Mouse (Mus musculus) yolk sac, embryonic 10.5 days (tissue): ENCODE measurements around the gene Hdgfl2.

Experiments
- DNase-seq: peaks from one replicate; pipeline ENCODE4 v3.0.0-alpha.2; 2017; ENCODE audit warnings: low spot score

Hdgfl2 gene

DNA sequence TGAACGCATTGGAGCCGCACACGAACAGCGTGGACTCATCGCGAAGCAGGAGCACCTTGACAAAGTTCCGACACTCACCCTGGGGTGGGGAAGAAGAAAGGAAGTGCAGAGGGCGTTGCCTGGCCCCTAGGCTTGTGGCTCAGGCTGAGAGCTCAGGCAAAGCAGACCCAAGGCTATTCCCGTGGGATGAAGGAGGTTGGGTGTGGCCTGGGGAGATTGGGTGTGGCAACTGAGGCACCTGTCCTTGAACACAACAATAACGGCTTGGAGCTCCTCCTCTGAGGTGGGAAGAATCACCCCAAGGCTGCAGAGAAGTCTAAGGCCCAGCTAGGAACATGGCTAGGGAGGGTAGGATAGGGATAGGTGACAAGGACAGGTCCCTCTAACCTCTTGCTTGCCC is 51.7 kb downstream of the Hdgfl2 start:
- no peak for DNase-seq

DNA sequence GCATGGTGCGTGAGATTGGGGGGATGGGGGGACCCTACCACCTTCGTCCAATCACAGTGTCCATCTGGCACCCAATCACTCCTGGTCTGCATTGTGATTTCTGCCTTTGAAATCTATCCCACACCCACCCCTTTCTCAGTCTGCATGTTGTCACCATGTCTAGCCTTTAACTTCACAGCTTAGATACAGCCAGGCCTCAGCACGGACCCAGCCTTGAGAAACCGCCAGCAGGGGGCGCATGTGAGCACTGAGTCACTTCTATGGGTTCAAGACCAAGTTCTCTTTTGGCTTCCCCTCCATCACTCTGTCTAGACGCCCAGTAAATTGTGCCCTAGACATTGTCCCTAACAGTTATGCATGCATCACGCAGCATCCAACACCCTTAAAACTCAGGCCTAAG is 52.4 kb downstream of the Hdgfl2 start:
- DNase-seq: no peak

DNA sequence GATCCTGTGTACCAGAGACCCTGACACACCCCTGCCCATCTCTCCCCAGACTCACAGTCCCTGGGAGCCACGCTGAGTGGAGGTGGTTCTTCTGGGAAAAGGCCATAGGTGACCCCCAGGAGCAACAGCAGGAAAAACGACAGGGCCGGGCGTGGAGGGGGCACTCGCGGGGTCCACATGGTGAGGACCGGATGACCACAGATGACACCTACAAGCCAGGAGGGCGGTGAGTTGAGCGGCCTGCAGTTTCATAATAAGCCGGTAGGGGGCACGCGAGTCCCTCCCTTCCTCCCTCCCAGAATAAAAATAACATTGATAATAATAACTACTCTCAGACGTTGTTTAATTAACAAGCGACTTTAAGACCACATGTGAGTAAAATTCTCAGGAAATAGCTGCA is 53.2 kb downstream of the Hdgfl2 start:
- DNase-seq: no peak

DNA sequence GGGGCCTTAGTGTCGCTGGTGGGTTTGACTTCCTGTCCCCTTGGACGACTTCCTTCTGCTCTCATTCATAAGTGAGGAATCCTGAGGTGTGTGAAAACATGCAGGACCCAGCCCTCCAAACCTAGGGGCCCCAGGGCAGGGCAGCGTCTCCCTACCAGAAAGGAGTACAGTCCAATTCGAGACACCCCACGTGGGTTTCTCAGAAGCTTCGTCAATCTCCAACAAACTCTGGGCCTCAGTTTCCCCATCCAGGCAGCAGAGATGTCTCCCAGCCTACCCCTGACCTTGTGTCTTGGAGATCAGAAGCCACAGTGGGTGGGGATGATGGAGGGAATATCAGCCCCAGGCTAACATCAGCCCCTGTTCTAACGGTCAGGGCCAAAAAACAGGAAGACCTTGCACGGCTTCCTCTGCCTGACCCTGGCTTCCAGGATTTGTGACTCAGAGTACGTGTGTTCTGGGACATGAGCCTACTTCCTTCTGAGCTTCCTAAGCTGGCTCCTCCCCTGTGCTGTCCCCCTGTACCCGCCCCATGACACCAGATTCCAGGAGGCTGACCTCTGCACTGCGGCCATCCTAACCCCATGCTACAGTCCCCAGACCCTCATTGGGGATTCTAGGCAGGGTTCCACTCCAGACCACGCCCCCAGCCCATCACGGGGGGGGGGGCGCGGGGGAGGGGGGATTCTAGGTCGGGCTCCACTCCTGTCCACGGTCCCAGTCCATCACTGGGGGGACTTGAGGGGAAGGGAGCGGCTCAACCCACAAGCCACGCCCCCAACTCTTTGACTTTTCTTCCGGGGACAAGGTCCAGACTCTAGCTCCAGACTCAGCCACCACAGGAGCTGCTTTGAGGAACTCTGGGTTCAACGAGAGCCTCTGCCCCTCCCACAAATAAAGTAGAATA is 54.3 kb downstream of the Hdgfl2 start:
- DNase-seq: peak; percentile 94

DNA sequence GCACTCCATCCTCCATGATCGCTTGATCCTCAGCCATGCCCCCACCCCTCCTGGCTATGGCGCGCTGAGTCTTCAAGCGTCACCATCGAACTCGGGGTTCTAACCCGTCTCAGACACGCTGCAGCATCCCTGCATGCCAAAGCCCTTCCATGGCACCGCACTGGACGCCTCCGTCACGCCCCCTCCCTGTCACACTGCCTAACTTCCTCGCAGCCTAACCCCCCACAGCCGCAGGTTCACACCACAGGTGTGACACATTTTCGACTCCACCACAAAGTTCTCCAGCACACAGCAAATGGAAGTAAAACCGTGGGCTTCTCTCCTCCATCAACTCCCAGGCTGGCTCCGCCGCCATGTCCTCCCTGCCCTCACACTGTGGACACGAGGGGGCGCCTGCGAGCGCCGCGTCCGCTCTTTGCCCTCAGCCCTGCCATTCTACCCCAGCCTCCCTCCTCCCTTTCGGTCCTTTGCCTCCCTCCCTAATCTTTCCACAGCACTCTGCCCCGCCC is 55.1 kb downstream of the Hdgfl2 start:
- DNase-seq: peak; percentile 43

DNA sequence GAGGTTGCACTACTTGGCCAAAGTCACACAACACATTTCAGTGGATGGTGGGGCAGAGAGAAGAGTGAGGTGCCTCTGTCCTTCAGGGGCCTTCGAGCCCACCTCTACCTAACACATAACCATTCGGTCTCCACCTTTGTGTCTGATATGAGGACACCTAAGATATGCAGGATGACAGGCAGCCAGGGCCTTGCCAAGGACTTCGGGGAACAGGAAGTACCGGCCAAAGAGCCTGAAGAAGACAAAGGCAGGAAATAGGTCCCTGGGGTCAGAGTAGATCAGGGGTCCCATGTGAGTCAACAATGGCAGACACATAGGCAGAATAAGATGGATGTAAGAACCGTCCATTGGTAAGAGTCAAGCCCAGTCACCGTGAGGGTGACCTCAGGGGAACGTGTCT is 57.1 kb downstream of the Hdgfl2 start:
- DNase-seq: no peak

DNA sequence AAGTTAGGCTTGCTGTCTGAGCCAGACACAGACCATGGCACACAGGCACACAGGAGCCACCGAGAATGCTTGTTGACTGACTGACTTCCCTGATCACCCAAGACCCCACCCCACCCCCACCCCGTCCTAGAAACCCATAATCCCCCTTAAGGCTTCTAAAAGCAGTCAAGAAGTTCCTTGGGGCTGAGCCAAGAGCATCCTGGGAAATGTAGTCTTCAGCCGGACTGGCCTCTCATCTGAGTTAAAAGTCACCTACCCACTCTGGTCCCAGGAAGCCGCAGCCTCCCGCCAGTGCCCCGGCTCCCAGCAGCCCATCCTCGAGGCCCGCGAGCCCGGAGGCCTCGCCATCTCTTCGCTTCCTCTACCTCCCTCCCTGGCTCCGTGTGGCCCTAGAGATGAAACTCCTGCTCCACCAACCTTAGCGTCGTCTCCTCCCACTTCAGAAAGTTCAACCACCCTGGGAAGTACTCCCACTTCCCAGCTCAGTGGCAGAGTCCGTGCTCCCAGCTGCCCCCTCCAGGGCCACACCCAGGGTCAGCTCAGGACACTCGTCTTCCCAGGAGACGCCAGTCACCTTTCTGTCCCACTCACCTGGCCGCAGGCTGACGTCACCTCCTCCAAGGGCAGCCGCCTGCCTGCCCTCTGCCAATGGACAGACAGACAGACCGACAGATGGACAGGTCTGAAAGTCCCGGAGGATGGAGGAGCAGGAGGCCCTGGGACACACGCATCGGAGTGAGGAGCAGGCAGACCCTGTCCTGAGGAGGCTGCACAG is 58.6 kb downstream of the Hdgfl2 start:
- DNase-seq: no peak

DNA sequence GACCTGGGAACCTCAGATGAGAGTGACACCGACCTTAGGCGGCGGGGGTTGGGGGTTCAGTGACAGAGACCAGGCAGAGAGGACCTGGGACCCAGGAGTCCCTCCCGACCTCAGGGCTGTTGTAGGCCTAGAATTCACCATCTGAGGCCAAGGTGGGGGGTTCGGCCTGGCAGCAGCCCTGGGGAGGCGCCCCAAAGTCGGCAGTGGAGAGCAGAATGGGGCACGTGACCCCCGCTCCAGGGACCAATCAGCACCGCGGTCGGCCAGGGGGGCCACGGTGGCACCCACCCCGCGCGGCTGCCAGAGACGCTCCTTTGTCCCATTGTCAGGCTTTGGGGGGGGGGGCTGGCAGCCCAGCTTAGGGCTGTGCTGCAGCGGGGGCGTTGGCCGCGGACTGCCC is 59.9 kb downstream of the Hdgfl2 start:
- no peak for DNase-seq

DNA sequence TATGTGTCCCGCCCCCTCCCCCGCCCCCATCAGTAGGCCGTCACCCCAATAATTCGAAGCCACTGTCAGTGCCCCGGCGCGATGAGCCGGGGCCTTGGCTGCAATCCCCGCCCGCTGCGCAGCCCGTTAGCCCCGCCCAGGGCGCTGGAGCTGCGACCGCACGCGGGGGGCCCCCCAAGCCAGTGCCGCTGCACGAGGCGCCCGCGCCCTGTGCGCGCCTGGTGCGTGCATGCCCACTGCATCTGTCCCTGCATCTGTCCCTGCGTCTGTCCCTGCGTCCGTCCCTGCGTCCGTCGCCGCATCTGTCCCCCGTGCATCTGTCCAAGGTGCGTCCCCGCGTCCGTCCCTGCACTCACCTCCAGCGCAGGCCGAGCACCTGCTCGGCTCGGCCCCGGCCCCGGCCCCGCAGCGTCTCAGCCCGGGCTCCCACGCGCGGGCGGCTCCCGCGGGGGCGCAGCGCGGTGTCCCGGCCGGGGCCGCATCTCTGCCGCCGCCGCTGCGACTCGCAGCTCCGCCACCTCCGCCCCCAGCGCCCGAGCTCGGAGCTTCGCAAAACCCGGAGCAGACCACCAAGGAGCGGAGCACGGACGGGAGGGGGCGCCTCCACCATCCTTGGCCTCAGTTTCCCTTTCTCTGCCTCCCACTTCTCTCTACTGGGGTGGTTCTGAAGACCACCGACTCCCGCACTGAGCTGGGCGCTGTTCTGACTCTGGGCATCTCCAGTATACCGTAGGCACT is 60.6 kb downstream of the Hdgfl2 start, which contains the start of gene Sema6b:
Sema6b (minus strand) TSS at position 486 of the 738 bp plus-strand sequence.
- peak; percentile 53 for DNase-seq

DNA sequence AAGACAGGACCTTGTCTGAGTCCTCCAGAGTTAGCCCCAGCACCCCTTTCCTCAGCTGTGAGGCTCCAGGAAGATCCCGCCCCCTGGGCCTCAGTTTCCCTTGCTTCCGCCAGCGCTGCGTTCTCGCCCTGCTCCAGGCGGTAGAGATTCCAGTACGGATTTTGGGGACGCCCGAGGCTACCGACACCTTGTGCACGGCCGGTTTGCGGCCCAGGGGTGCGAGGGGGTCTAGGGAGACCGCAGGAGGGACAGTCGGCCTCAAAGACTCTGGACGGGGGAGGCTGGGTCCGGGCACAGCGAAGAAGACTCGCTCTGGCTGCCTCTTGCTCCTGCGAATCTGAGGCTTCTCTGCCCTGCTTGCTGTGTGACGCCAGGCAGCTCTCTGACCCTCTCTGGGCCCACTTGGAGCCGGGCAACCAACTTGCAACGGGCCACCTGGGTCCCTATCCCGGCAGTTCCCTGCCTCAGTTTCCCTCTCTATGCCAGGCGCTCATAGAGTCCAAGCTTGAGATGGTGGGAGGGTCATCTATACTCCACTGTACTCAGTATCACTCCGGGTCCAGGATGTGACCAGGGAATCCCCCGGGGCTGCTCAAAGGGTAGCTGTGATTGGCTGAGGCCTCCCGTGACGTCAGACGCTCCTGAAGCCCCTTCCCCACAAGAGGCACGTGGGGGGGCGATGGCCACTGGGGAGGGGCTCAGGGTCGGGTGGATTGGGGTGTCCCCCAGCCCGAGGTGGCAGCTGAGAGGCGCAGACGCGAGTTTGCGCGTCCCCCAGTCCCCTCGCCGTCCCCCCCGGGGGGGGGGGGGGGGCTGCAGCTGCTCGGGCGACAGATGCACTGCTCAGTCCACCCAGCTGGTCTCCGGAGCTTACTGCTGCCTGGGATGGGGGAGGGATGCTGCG is 62.5 kb downstream of the Hdgfl2 start:
- DNase-seq: no peak

DNA sequence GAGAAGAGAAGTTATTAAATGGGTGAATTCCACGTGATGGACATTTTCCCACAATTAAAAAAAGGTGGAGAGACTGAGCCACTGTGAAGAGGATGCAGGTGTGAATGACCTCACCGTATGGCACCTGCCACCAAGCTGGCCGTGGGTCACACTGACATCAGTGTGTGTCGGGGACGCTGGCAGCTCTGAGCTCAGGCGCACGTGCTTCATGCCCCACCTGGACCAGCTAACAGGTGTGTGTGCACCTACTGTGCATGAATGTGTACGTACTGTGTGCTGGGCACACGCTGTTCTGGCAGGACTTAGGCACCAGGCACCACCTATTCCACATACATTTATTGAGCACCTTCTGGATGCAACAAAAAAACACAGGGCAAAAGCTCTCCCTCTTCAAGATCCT is 65.1 kb downstream of the Hdgfl2 start:
- no peak for DNase-seq

DNA sequence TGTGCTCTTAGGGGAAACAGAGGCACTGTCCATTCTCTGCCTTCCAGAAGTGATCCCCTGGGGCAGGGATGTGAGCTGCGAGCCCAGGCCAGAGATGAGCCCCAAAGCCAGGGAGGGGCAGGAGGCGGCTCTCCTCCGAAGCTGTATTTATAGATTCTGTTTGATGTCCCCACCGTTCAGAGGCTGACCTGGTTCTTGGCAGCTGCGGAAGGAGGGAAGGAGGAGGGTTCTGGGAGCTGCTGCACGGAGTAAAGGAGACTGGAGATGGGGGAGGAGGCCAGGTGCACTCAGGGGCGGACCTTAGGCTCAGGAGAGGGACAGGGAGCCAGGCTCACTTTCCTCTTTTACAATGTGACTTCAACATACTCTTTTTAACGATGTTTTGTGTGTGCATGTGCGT is 66.7 kb downstream of the Hdgfl2 start:
- DNase-seq: no peak

DNA sequence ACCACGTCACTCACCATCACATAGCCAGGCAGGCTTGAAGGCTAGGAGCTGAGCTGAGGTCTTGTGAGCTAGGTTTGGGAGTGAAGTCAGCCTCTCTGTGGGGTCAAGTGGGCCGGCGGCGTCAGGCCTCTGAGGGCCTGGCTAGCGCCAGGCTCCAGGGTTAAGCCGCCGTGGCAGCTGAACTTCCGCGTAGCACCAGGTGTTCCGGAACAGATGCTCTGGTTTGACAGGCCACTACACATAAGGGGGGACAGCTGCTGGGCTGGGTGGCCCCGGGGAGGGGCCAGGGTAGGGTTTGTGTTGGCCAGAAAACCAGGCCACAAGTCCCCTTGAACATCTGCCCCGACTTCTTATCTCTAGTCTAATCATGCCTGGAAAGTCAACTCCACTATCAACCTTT is 68.0 kb downstream of the Hdgfl2 start:
- no peak for DNase-seq

DNA sequence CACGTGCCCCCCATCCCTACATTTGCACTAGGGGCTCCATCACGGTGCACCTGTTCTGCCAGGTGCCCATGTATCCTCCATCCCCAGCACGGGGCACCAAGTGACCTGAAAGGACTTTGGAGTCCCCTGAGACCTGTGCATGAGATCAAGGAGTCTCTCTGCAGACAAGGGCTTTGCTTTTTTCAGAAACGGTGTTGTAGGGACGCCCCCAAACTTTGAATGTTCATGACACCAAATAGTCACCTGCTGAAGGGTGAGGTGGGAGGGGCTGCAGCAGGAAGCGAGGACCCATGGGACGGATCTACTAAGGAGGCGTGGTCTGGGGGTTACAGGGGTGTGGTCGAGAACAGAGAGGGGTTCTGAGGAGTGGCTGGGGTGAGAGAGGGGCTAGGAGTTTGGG is 68.8 kb downstream of the Hdgfl2 start:
- DNase-seq: no peak

DNA sequence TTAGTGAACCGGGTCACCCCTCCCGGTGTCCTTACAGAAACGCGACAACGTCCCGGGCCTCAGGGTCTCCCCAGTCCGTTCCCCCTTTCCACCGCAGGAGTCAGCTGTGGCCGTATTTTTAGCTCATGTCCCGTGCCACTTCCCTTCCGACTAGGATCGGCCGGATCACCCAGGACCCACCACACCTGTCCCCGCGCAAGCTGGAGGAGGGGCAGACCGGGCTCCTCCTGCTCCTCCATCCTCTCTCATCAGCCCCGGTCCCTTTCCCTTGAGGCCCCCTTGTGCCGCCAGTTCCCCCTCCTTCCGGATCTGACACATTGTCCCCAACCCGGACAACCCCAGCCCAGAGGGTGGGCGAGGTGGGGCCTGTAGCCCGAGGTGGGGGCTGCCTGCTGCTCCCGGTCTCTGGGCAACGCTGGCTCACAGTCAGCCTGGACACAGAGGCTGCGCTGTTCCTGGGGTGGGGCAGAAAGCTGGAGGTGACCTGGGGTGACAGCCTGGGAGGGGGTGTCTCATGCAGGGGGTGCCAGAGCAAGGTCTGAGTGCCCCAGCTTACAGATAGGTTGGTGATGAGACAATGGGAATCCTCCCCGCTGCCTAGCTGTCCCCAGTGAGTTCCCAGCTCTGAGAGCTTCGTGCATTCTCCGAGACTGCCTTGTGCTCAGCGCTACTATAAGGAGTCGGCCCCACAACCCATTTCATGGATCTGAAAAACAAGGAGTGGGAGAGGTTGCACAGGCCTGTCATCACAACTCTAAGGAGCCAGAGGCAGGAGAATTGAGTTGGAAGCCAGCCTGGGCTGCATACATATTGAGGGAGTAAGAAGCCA is 69.6 kb downstream of the Hdgfl2 start:
- no peak for DNase-seq

DNA sequence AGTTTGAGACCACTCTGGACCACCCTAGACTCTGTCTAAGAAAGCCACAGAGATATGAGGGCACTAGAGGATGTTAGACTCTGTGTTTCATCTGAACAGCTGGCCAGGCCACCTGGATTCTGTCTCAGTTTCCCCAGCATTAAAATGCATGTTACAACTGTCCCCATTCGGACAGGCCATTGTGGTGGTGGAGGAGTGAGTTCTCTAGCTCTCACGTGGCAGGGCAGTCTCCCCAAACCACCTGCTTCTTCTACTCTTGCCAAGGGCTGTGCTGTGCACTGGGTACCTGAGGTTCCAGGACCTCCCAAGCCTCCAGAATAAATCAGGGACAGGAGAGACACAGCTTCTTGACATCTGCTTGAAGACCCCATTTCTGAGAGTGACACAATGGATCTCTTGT is 70.5 kb downstream of the Hdgfl2 start:
- DNase-seq: no peak
